Mouse (Mus musculus) heart, adult 18-20 months (tissue): ENCODE measurements at regions not wholly inside any gene's neighbourhood (a gene's known extent, or its start where the extent isn't known, plus 50 kb on each side); places are given as distances from the start of the nearest gene placed in this dataset.

Source experiments
- DNase-seq, 2 experiments: peaks; one replicate each; pipeline ENCODE4 v3.0.0; 2021 to 2022; ENCODE audit warnings: mixed read lengths in 1 of 2

GRCm38 (mm10) chr4:55203731-55204710, 145.8 kb upstream of the Rad23b start:
- DNase-seq: no peak

GRCm38 (mm10) chr4:55206226-55206625, 143.6 kb upstream of the Rad23b start:
- no peak for DNase-seq

- DNase-seq: no peak
Observed at GRCm38 (mm10) chr4:55207749-55208385, 142.0 kb upstream of the Rad23b start.

GRCm38 (mm10) chr4:55208386-55209345, 141.2 kb upstream of the Rad23b start:
- DNase-seq: no peak

GRCm38 (mm10) chr4:55215425-55216174, 134.2 kb upstream of the Rad23b start:
- DNase-seq: peak; percentile 6

GRCm38 (mm10) chr4:55216175-55216545, 133.7 kb upstream of the Rad23b start:
- DNase-seq: peak in 1 of 2 experiments; percentile 15

GRCm38 (mm10) chr4:55225766-55226165, 124.1 kb upstream of the Rad23b start:
- DNase-seq: no peak

- peak in 1 of 2 experiments; percentile 37 for DNase-seq
Observed at GRCm38 (mm10) chr4:55227394-55227793, 122.4 kb upstream of the Rad23b start.

GRCm38 (mm10) chr4:55231522-55231921, 118.3 kb upstream of the Rad23b start:
- DNase-seq: peak in 1 of 2 experiments; percentile 20

- DNase-seq: no peak
Observed at GRCm38 (mm10) chr4:55237856-55238255, 112.0 kb upstream of the Rad23b start.

- DNase-seq: peak; percentile 47 to 85
Observed at GRCm38 (mm10) chr4:55240450-55240849, 109.4 kb upstream of the Rad23b start.

GRCm38 (mm10) chr4:55242331-55242730, 107.5 kb upstream of the Rad23b start:
- DNase-seq: no peak

GRCm38 (mm10) chr4:55243091-55244058, 106.5 kb upstream of the Rad23b start:
- no peak for DNase-seq

GRCm38 (mm10) chr4:55245789-55246188, 104.1 kb upstream of the Rad23b start:
- DNase-seq: no peak

- DNase-seq: no peak
Observed at GRCm38 (mm10) chr4:55250334-55250733, 99.5 kb upstream of the Rad23b start.

GRCm38 (mm10) chr4:55251546-55251945, 98.3 kb upstream of the Rad23b start:
- DNase-seq: no peak

GRCm38 (mm10) chr4:55253769-55254168, 96.1 kb upstream of the Rad23b start:
- no peak for DNase-seq

- no peak for DNase-seq
Observed at GRCm38 (mm10) chr4:55271965-55272630, 77.7 kb upstream of the Rad23b start.

- DNase-seq: no peak
Observed at GRCm38 (mm10) chr4:55276300-55276952, 73.4 kb upstream of the Rad23b start.
